Mouse (Mus musculus) megakaryocyte progenitor cell, adult 5-6 weeks (primary cell): ENCODE results near the gene Nav2. TPM values are rescaled to one million over a fixed set of nuclear protein-coding genes. Genes with fewer than 3 reads are reported as not detected.

Experiments
- ATAC-seq: replicated peaks from 2 replicates; pipeline ENCODE4 v1.8.0; 2016; ENCODE audit warnings: mild to moderate bottlenecking, moderate TSS enrichment, inconsistent platforms; ENCODE audit not compliant: poor library complexity
- total RNA-seq, 2 experiments: library from RNA; stranded (forward) in 1 of 2; stranded (reverse) in 1 of 2; fragments of 157-497, 149-512 nt in 1 of 2; fragments of 200-1000 nt in 1 of 2; gene quantifications; 2 replicates each; pipeline versions ENCODE4 v1.2.3 to v1.2.4; 2015 to 2017

Gene Nav2
- total RNA-seq, 2 experiments from 2014 or later: 16.4 to 27.0 TPM

- no peak for ATAC-seq
These were observed 503.3 kb downstream of the Nav2 start for GRCm38 (mm10) chr7:49411803-49412202.

GRCm38 (mm10) chr7:49415131-49415530 is 506.6 kb downstream of the Nav2 start:
- no peak for ATAC-seq

- ATAC-seq: no peak
These were observed 507.2 kb downstream of the Nav2 start for GRCm38 (mm10) chr7:49415716-49416115.

GRCm38 (mm10) chr7:49418841-49419240 is 510.3 kb downstream of the Nav2 start:
- no peak for ATAC-seq

GRCm38 (mm10) chr7:49420139-49420802 is 511.8 kb downstream of the Nav2 start:
- ATAC-seq: no peak

GRCm38 (mm10) chr7:49421261-49421660 is 512.7 kb downstream of the Nav2 start:
- no peak for ATAC-seq

GRCm38 (mm10) chr7:49423943-49424342 is 515.4 kb downstream of the Nav2 start:
- ATAC-seq: no peak

GRCm38 (mm10) chr7:49426060-49426459 is 517.5 kb downstream of the Nav2 start:
- ATAC-seq: peak; percentile 63

GRCm38 (mm10) chr7:49427843-49428242 is 519.3 kb downstream of the Nav2 start:
- ATAC-seq: peak; percentile 77

- ATAC-seq: peak; percentile 69
These were observed 520.4 kb downstream of the Nav2 start for GRCm38 (mm10) chr7:49428947-49429346.

- ATAC-seq: no peak
These were observed 522.3 kb downstream of the Nav2 start for GRCm38 (mm10) chr7:49430808-49431207.

GRCm38 (mm10) chr7:49433945-49434344 is 525.4 kb downstream of the Nav2 start:
- ATAC-seq: peak; percentile 59

GRCm38 (mm10) chr7:49436492-49436891 is 528.0 kb downstream of the Nav2 start:
- no peak for ATAC-seq

- ATAC-seq: no peak
These were observed 529.4 kb downstream of the Nav2 start for GRCm38 (mm10) chr7:49437901-49438300.

- peak; percentile 93 for ATAC-seq
These were observed 530.6 kb downstream of the Nav2 start for GRCm38 (mm10) chr7:49439136-49439535.

GRCm38 (mm10) chr7:49440333-49440969 is 531.9 kb downstream of the Nav2 start:
- ATAC-seq: no peak

- no peak for ATAC-seq
These were observed 533.7 kb downstream of the Nav2 start for GRCm38 (mm10) chr7:49442174-49442573.

- no peak for ATAC-seq
These were observed 540.1 kb downstream of the Nav2 start for GRCm38 (mm10) chr7:49448580-49448979.

GRCm38 (mm10) chr7:49450261-49451141 is 542.0 kb downstream of the Nav2 start:
- ATAC-seq: peak; percentile 51

- peak; percentile 40 for ATAC-seq
These were observed 542.7 kb downstream of the Nav2 start for GRCm38 (mm10) chr7:49451240-49451639.

- ATAC-seq: no peak
These were observed 543.8 kb downstream of the Nav2 start for GRCm38 (mm10) chr7:49452274-49452673.

- peak; percentile 75 for ATAC-seq
These were observed 546.1 kb downstream of the Nav2 start for GRCm38 (mm10) chr7:49454601-49455000.
